Mouse (Mus musculus) inflammation-experienced regulatory T-cells, adult 6 months (primary cell): ENCODE results near the gene Cdc42ep2. TPM values are rescaled to one million over a fixed set of nuclear protein-coding genes. Genes with fewer than 3 reads are reported as not detected.
A peak's percentile ranks its signal among the peaks of the same experiment; 100 is the strongest.

Source experiments
- ATAC-seq: one replicate; pipeline ENCODE4 v1.8.0; 2017
- polyA plus RNA-seq, 3 experiments: library from polyadenylated mRNA; unstranded; fragments of 100-300 nt; shearing (Covaris generic); gene quantifications; one replicate each; pipeline ENCODE4 v1.2.1; 2017

Gene Cdc42ep2
- polyA plus RNA-seq, 3 experiments from 2014 or later = 0.32 to 0.52 TPM; not detected in 1

DNA sequence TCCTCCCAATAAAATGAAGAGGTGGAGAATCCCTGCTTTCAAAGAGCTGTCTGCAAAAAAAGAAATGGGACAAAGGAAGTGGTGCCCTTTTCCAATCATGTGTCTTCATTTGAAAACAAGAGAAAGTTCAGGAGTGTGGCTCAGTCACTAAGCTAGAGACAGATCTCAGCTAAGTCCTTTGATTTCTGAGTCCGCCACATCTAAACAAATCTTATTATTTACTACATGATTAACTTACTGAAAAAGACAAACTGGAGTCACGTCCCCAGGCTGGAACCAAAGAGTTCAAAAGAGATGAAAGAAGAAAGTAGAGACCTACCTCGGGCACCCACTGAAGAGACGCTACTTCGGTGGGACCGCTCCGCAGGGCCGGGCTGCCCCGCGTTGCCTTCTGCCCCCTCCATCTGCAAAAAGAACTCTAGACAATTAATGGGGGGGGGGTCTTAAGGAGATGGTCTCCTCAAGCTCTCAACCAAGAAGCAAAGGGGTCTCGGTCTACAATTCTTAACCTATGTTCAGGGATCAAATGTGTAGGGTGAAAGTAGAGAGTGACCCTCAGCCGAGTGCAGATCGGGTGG is 50.1 kb downstream of the Cdc42ep2 start:
- ATAC-seq = no peak

DNA sequence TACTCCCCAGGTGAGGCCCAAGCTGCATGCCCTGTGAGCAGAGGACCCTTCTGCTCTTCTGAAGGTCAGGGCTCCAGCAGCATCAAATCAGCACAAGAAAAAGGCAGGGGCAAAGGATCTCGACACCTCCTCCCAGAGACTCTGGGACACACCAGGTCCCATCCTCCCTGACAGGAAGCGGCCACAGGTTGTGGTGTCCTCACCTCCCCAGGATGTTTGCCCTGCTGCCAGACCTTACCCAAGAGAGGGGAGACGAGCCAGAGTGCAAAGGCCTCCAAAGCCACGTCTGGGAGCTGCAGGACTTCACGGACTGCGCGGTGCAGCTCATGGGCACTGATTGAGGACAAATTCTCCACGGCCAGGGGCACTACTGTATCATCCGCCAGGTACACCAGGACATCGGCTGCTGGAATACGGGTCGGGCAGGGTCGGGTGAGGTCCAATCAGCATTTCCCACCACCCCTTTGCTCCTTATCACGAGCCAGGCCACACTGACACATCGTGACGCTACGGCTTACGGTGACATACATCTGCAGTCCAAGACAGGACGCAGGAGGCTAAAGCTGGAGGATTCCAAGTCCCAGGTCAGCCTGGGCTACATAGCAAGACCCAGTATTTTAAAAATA is 51.6 kb downstream of the Cdc42ep2 start:
- ATAC-seq = peak; percentile 33

DNA sequence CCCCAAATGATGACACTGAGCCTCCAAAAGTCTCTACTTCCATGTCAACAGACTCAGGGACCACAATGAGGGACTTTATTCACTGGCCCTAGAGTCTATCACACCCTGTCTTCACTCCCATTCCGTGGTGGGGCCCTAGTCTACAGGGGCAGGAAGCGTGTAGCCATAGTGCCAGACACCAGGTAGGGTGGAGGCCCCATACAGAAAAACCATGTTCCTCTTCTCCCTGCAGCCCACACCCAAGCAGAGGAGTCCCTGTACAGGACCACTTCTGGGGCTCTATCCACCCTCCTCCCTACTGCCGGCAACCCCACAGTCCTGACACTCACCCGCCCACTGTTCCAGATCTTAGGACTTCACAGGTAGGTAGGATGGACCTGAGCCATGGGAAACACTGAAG is 52.1 kb downstream of the Cdc42ep2 start:
- no peak for ATAC-seq

DNA sequence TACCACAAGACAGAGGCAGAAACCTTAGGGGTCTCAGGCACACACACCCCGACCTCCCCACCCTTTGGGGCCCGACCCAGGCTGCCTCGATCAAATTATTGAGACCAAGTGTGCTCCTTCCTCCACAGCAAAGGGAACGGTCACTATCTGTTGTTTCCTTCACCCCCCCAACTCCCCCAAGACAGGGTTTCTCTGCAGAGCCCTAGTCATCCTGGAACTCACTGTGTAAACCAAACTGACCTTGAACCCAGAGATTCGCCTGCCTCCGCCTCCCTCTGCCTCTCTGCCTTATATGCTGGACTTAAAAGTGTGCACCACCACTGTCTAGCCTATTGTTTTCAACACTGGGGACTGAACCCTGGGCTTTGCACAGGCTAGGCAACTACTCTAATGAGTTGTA is 52.9 kb downstream of the Cdc42ep2 start:
- no peak for ATAC-seq

DNA sequence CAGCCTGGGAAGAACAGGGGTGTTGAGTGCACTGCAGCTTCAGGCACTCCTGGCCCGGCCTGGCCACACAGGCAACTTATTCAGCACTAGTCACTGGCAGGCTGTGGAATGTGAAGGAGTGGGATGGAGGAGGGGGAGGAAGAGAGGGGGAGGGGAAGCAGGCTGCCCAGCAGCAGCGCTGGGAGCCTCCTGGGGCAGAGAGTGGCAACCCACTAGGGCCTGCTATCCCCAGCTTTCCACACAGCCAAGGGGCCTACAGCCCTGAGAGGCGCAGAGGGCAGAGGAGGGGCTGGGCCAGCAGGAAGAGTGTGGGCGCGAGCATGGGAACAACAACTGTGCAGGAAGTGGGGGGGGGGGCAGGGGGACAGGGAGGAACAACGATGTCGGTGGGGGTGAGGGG is 53.3 kb downstream of the Cdc42ep2 start:
- no peak for ATAC-seq

DNA sequence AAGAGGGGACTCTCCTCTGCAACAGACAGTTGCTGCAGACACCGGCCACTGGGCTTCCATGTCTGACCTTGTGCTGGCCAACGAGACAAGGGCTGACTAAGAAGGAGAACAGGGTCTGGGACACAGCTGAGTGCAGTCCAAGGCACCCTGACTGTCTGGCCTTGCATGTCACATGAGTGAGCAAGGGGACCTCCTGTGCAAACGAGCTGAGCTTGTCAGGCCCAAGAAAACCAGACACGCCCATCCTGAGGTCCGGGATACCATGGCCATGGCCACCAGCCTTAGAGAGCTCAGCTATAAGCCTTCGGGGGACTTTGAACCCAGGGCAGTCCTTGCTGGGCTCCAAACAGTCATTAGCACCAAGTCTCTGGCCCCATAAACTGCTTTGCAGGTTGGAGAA is 56.5 kb downstream of the Cdc42ep2 start:
- ATAC-seq = no peak

Other genes starting within 250 kb of the Cdc42ep2 start
- gene Map3k11, start 236.1 kb downstream of the Cdc42ep2 start, polyA plus RNA-seq = 1 to 10 TPM; 6.6 to 8.7 (median 7.8) TPM
- gene Pcnx3, start 235.9 kb downstream of the Cdc42ep2 start, polyA plus RNA-seq = 10 to 100 TPM; 14.8 to 26.0 (median 21.1) TPM
- 1 to 10 TPM; 1.5 to 5.7 (median 2.6) TPM for gene Kcnk7, start 220.4 kb downstream of the Cdc42ep2 start, polyA plus RNA-seq
- 10 to 100 TPM; 12.5 to 43.4 (median 19.4) TPM for gene Ehbp1l1, start 198.5 kb downstream of the Cdc42ep2 start, polyA plus RNA-seq
- 10 to 100 TPM; 13.0 to 57.6 (median 36.1) TPM for gene Fam89b, start 195.2 kb downstream of the Cdc42ep2 start, polyA plus RNA-seq
- under 1 TPM in 1 of 3 experiments, not detected in 2; 0.77 TPM for gene Ltbp3, start 183.9 kb downstream of the Cdc42ep2 start, polyA plus RNA-seq
- gene Scyl1, start 153.4 kb downstream of the Cdc42ep2 start, polyA plus RNA-seq = 10 to 100 TPM; 14.2 to 19.5 (median 15.4) TPM
- gene Frmd8, start 49.5 kb downstream of the Cdc42ep2 start, polyA plus RNA-seq = 10 to 100 TPM; 57.3 to 71.3 (median 60.1) TPM
- 10 to 100 TPM; 48.8 to 54.8 (median 54.1) TPM for gene Slc25a45, start 47.0 kb downstream of the Cdc42ep2 start, polyA plus RNA-seq
- gene Tigd3, start 30.7 kb downstream of the Cdc42ep2 start, polyA plus RNA-seq = 1 to 10 TPM in 1 of 3 experiments, under 1 TPM in 2; 0.36 to 1.1 (median 0.66) TPM
- gene Dpf2, start 11.8 kb downstream of the Cdc42ep2 start, polyA plus RNA-seq = 100 to 1,000 TPM; 157 to 198 (median 189) TPM
- 10 to 100 TPM; 14.2 to 20.4 (median 14.7) TPM for gene Pola2, start 39.4 kb upstream of the Cdc42ep2 start, polyA plus RNA-seq
- not detected for gene Slc22a20, start 61.3 kb upstream of the Cdc42ep2 start, polyA plus RNA-seq
- gene Capn1, start 91.1 kb upstream of the Cdc42ep2 start, polyA plus RNA-seq = 10 to 100 TPM; 41.9 to 48.2 (median 44.7) TPM
- 10 to 100 TPM; 12.6 to 16.5 (median 16.2) TPM for gene Syvn1, start 121.8 kb upstream of the Cdc42ep2 start, polyA plus RNA-seq
- gene Mrpl49, start 133.0 kb upstream of the Cdc42ep2 start, polyA plus RNA-seq = 10 to 100 TPM; 36.6 to 40.3 (median 36.7) TPM
- gene Fau, start 133.0 kb upstream of the Cdc42ep2 start, polyA plus RNA-seq = 1,000 to 10,000 TPM; 1,798 to 3,866 (median 2,409) TPM
- gene Znhit2, start 136.4 kb upstream of the Cdc42ep2 start, polyA plus RNA-seq = 10 to 100 TPM in 1 of 3 experiments, 1 to 10 TPM in 2; 5.6 to 11.5 (median 9.4) TPM
- 1 to 10 TPM; 5.6 to 7.2 (median 6.9) TPM for gene Tm7sf2, start 143.6 kb upstream of the Cdc42ep2 start, polyA plus RNA-seq
- 10 to 100 TPM; 29.3 to 35.6 (median 31.5) TPM for gene Vps51, start 152.4 kb upstream of the Cdc42ep2 start, polyA plus RNA-seq
- gene Tmem262, start 155.2 kb upstream of the Cdc42ep2 start, polyA plus RNA-seq = not detected
- gene Gm28374, start 157.4 kb upstream of the Cdc42ep2 start, polyA plus RNA-seq = 1 to 10 TPM in 1 of 3 experiments, under 1 TPM in 1, not detected in 1; 0.77 to 1.1 TPM
- 10 to 100 TPM; 32.0 to 47.2 (median 36.9) TPM for gene Zfpl1, start 160.1 kb upstream of the Cdc42ep2 start, polyA plus RNA-seq
- gene Cdca5, start 160.2 kb upstream of the Cdc42ep2 start, polyA plus RNA-seq = 10 to 100 TPM in 1 of 3 experiments, 1 to 10 TPM in 2; 2.4 to 24.7 (median 4.4) TPM
- under 1 TPM in 1 of 3 experiments, not detected in 2; 0.48 TPM for gene AC131692.1, start 169.6 kb upstream of the Cdc42ep2 start, polyA plus RNA-seq
- gene Naaladl1, start 181.0 kb upstream of the Cdc42ep2 start, polyA plus RNA-seq = under 1 TPM in 1 of 3 experiments, not detected in 2; 0.33 TPM
- gene Sac3d1, start 193.8 kb upstream of the Cdc42ep2 start, polyA plus RNA-seq = 1 to 10 TPM; 1.4 to 4.4 (median 3.3) TPM
- gene Snx15, start 203.5 kb upstream of the Cdc42ep2 start, polyA plus RNA-seq = 10 to 100 TPM; 17.2 to 21.8 (median 20.4) TPM
- gene Batf2, start 216.2 kb upstream of the Cdc42ep2 start, polyA plus RNA-seq = not detected
- 10 to 100 TPM; 14.3 to 31.0 (median 21.9) TPM for gene Arl2, start 216.7 kb upstream of the Cdc42ep2 start, polyA plus RNA-seq